Mouse (Mus musculus): ENCODE measurements around the gene Tent5a. TPM values are rescaled to one million over a fixed set of nuclear protein-coding genes. Genes with fewer than 3 reads are reported as not detected.

Gene Tent5a
- polyA plus RNA-seq, 1 experiment from 2014 or later = 24.2 TPM

DNA sequence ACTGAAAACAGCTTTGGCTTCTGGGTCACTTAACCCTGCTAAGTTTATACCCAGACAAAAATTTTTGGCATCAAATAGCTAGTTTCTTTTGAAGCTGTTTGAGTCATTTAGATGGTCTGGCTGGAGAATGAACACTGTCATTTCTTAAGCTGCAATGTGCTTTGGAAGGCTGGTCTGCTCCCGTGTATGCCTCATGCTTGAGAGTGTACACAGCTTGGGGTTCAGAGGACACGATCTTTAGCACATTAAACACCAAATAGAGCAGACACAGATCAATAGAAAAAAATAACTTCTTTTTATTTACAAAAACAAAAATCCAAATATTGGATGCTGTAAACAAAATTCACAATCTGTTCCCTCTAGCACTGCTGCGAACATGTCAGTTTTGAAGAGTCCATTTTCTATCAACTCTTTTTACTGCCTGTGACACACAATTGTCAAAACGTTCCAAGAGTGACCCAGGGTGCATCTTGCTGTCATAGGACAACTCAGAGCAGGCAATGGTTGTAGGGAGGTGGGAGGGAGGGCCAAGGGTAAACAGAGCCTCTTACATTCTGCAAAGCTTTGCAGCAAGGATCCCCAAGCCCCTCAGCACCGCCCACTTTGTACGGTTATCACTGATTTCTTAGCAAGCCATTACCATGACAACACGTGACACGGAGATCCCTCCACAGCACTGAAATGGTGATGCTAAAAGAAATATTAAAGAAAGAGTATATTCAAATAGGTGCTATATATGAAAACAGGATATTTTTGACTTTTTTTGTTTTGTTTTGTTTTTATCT lies 6.8 kb downstream of the Tent5a start:
- no peak for ATAC-seq (ENCODE audit: insufficient read depth, low FRiP score)
- Histone ChIP-seq H3K4me3 (replicated peaks; ENCODE audit: low read length) (no peak overlapping the region), H3K36me3 (ENCODE audit: control insufficient read depth, insufficient read depth, low read length) (no peaks in the 10 kb centered on the region), H3K9me3 (replicated peaks; ENCODE audit: control insufficient read depth, low read length) (no peaks in the 10 kb centered on the region), H3K4me2 (ENCODE audit: low read depth, low read length) (no peak overlapping the region), H3K9ac (ENCODE audit: low read length) (no peak overlapping the region), H3K27ac (ENCODE audit: low read length) (no peak overlapping the region), H3K27me3 (ENCODE audit: control insufficient read depth, insufficient read depth, low read length) (no peaks in the 10 kb centered on the region), H3K4me1 (ENCODE audit: control insufficient read depth, insufficient read depth, low read length) (peaks cover 8% of the 10 kb centered on the region)
- 70% methylated on average over 8 of the region's 8 CpGs for WGBS

DNA sequence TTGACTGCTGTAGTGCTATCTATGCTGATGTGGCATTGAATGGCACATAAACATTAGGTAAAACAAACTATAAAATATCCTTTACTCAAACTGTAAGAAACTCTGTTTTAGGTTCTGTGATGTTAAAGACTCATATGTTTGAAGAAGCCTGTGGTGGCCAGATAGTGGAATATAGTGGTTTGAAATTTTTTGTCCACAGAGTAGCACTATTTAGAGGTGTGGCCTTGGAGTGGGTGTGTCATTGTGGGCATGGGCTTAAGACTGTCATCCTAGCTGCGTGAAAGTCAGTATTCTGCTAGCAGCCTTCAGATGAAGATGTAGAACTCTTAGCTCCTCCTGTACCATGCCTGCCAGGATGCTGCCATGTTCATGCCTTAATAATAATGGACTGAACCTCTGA lies 11.0 kb downstream of the Tent5a start:
- Histone ChIP-seq H3K9ac (ENCODE audit: low read length) (no peak overlapping the region), H3K9me3 (replicated peaks; ENCODE audit: control insufficient read depth, low read length) (no peaks in the 10 kb centered on the region), H3K4me3 (replicated peaks; ENCODE audit: low read length) (no peak overlapping the region), H3K4me2 (ENCODE audit: low read depth, low read length) (no peak overlapping the region), H3K27me3 (ENCODE audit: control insufficient read depth, insufficient read depth, low read length) (no peaks in the 10 kb centered on the region), H3K27ac (ENCODE audit: low read length) (no peak overlapping the region), H3K36me3 (ENCODE audit: control insufficient read depth, insufficient read depth, low read length) (no peaks in the 10 kb centered on the region), H3K4me1 (ENCODE audit: control insufficient read depth, insufficient read depth, low read length) (no peaks in the 10 kb centered on the region)
- WGBS = 48% methylated on average over 1 of the region's 1 CpGs
- ATAC-seq (ENCODE audit: insufficient read depth, low FRiP score) = no peak

DNA sequence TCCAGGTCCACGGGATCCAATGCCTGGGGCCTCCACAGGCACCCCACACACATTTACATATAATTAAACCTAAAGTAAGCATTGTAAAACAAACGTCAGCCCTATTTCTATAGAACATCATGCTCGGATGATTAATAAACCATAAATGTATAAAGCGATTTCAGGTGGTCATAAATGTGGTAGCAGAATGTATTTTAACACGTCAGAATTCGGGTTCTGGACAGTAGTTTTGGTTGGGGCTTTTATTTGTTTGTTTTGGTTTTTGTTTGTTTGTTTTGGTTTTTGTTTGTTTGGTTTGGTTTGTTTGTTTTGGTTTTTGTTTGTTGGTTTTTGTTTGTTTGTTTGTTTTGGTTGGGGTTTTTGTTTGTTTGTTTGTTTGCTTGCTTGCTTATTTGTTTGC lies 14.7 kb downstream of the Tent5a start, which contains the start of gene Gm11114:
TSS of gene Gm11114 (plus strand) at position 301 of the 400 bp plus-strand sequence.
- Histone ChIP-seq H3K4me3 (replicated peaks; ENCODE audit: low read length) (no peak within 1 kb of the TSS), H3K4me2 (ENCODE audit: low read depth, low read length) (no peak within 1 kb of the TSS), H3K9ac (ENCODE audit: low read length) (no peak within 1 kb of the TSS), H3K36me3 (ENCODE audit: control insufficient read depth, insufficient read depth, low read length) (no peaks in the 10 kb centered on the region), H3K9me3 (replicated peaks; ENCODE audit: control insufficient read depth, low read length) (no peaks in the 10 kb centered on the region), H3K27ac (ENCODE audit: low read length) (no peak within 1 kb of the TSS), H3K4me1 (ENCODE audit: control insufficient read depth, insufficient read depth, low read length) (no peaks in the 10 kb centered on the region), H3K27me3 (ENCODE audit: control insufficient read depth, insufficient read depth, low read length) (no peaks in the 10 kb centered on the region)
- WGBS = 86% methylated on average over 6 of the region's 6 CpGs
- no peak for ATAC-seq (ENCODE audit: insufficient read depth, low FRiP score)

DNA sequence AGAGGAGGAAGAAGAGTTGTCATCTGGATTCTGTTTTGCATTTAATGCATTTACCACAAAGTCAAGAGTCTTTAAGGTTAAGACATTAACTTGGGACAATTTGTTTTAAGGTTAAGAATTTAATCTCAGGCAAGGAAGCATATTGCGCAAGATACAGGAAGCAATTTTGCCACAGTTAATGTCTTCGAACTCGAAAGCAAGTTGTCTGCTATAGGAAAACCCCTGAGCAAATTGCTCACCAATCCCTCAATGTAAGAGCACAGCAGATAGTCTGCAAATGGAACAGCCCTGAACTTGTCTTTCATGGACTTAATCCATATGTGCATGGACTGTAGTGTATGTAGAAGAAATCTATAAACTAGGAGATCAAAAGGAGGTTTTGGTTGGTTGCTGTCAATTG lies 23.8 kb downstream of the Tent5a start:
- H3K9me3 ChIP-seq (replicated peaks; ENCODE audit: control insufficient read depth, low read length) = no peaks in the 10 kb centered on the region

DNA sequence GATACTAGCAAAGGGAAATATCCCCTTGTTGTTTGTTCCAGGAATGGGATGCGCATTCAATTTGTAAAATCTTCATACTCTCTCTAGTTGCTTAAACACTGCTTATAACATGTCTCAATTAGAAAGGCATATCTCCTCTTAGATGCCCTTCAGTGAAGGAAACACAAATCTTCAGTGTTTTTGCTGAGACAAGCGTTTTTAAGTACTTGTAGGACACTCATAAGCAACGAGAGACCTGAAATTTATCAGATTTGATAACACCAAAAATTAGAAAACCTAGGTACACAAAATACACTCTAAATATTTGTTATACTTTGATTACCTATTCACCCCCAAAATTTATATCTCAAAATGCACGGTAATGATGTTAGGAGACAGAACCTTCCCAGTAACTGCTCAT lies 24.3 kb downstream of the Tent5a start:
- Histone ChIP-seq H3K9ac (ENCODE audit: low read length) (no peak overlapping the region), H3K4me1 (ENCODE audit: control insufficient read depth, insufficient read depth, low read length) (no peaks in the 10 kb centered on the region), H3K4me3 (replicated peaks; ENCODE audit: low read length) (no peak overlapping the region), H3K4me2 (ENCODE audit: low read depth, low read length) (no peak overlapping the region), H3K27ac (ENCODE audit: low read length) (no peak overlapping the region), H3K9me3 (replicated peaks; ENCODE audit: control insufficient read depth, low read length) (no peaks in the 10 kb centered on the region), H3K27me3 (ENCODE audit: control insufficient read depth, insufficient read depth, low read length) (no peaks in the 10 kb centered on the region), H3K36me3 (ENCODE audit: control insufficient read depth, insufficient read depth, low read length) (no peaks in the 10 kb centered on the region)
- no peak for ATAC-seq (ENCODE audit: insufficient read depth, low FRiP score)
- WGBS = 78% methylated on average over 4 of the region's 4 CpGs

More for the DNA sequence above, 23.8 kb downstream of the Tent5a start:
- 81% methylated on average over 3 of the region's 3 CpGs for WGBS
- H3K27ac ChIP-seq (ENCODE audit: low read length) = no peak overlapping the region
- H3K4me1 ChIP-seq (ENCODE audit: control insufficient read depth, insufficient read depth, low read length) = no peaks in the 10 kb centered on the region
- ATAC-seq (ENCODE audit: insufficient read depth, low FRiP score) = no peak
- H3K4me3 ChIP-seq (replicated peaks; ENCODE audit: low read length) = no peak overlapping the region
- H3K36me3 ChIP-seq (ENCODE audit: control insufficient read depth, insufficient read depth, low read length) = no peaks in the 10 kb centered on the region
- no peak overlapping the region for H3K9ac ChIP-seq (ENCODE audit: low read length)
- no peaks in the 10 kb centered on the region for H3K27me3 ChIP-seq (ENCODE audit: control insufficient read depth, insufficient read depth, low read length)
- no peak overlapping the region for H3K4me2 ChIP-seq (ENCODE audit: low read depth, low read length)

DNA sequence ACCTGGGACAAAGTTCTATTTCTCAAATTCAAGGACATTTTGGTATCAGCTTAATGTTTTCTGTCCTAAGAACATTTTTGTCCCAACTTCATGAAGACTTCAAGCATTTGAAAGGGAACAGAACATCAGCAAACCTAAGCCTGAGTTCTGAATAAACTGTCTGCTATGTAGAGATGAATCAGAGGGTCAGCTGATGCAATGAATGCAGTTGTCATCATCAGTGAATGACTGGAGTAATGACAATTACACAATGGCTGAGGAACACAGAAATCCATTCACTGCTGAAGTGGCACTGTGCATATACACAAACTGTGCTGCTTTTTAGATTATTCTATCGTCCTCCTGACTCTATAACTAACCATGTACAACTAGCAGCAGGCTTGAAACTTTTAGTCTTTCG lies 53.0 kb downstream of the Tent5a start:
- H3K4me1 ChIP-seq (ENCODE audit: control insufficient read depth, insufficient read depth, low read length) = no peaks in the 10 kb centered on the region
- no peaks in the 10 kb centered on the region for H3K9me3 ChIP-seq (replicated peaks; ENCODE audit: control insufficient read depth, low read length)
- WGBS = 69% methylated on average over 2 of the region's 2 CpGs
- H3K27me3 ChIP-seq (ENCODE audit: control insufficient read depth, insufficient read depth, low read length) = no peaks in the 10 kb centered on the region
- no peak for ATAC-seq (ENCODE audit: insufficient read depth, low FRiP score)
- H3K4me2 ChIP-seq (ENCODE audit: low read depth, low read length) = no peak overlapping the region
- H3K27ac ChIP-seq (ENCODE audit: low read length) = no peak overlapping the region
- no peaks in the 10 kb centered on the region for H3K36me3 ChIP-seq (ENCODE audit: control insufficient read depth, insufficient read depth, low read length)
- no peak overlapping the region for H3K9ac ChIP-seq (ENCODE audit: low read length)
- H3K4me3 ChIP-seq (replicated peaks; ENCODE audit: low read length) = no peak overlapping the region

Other genes with a start within 250 kb of the Tent5a start
- not detected in 2 replicates for gene Gm11114, start 14.6 kb downstream of the Tent5a start, polyA plus RNA-seq (2015; fragmentation: Nextera tagmentation; extraction: Ambion mirVana)

All from stomach, embryonic 16.5 days (tissue).